Mouse (Mus musculus) layer of hippocampus, postnatal 10 days (tissue): ENCODE data around the gene Cipc. TPM values are rescaled to one million over a fixed set of nuclear protein-coding genes. Genes with fewer than 3 reads are reported as not detected.
A peak's percentile ranks its signal among the peaks of the same experiment; 100 is the strongest.

Experiments used
- DNase-seq, 2 experiments: peaks; one replicate each; pipeline ENCODE4 v3.0.0; 2021; ENCODE audit warnings: low spot score in 2 of 2
- total RNA-seq, 2 experiments: library from RNA; stranded (reverse); gene quantifications; 2 replicates each; pipeline ENCODE4 v1.2.3; 2021

The Cipc gene
- total RNA-seq, 2 experiments from 2014 or later: 55.2 to 58.1 TPM

GRCm38 (mm10) chr12:86986562-86986961 lies 39.7 kb downstream of the Cipc start:
- DNase-seq: no peak

GRCm38 (mm10) chr12:86988227-86988626 lies 41.4 kb downstream of the Cipc start:
- DNase-seq: no peak

- no peak for DNase-seq
These were observed 42.5 kb downstream of the Cipc start for GRCm38 (mm10) chr12:86989378-86989777.

GRCm38 (mm10) chr12:86989890-86990754 lies 43.3 kb downstream of the Cipc start, which contains the start of gene Zdhhc22:
Gene Zdhhc22 (minus strand): TSS chr12:86990430.
- peak; percentile 55 to 67 for DNase-seq

GRCm38 (mm10) chr12:86990755-86991110 lies 43.9 kb downstream of the Cipc start:
- no peak for DNase-seq

GRCm38 (mm10) chr12:86994166-86994565 lies 47.3 kb downstream of the Cipc start:
- DNase-seq: no peak

GRCm38 (mm10) chr12:86994776-86995175 lies 47.9 kb downstream of the Cipc start:
- no peak for DNase-seq

- DNase-seq: no peak
These were observed 49.1 kb downstream of the Cipc start for GRCm38 (mm10) chr12:86995931-86996330.

GRCm38 (mm10) chr12:86998699-86999098 lies 51.9 kb downstream of the Cipc start:
- peak in 1 of 2 experiments; percentile 11 for DNase-seq

- peak in 1 of 2 experiments; percentile 13 for DNase-seq
These were observed 52.5 kb downstream of the Cipc start for GRCm38 (mm10) chr12:86999283-86999820.

- DNase-seq: peak in 1 of 2 experiments; percentile 17
These were observed 53.5 kb downstream of the Cipc start for GRCm38 (mm10) chr12:87000151-87000839.

- peak in 1 of 2 experiments; percentile 28 for DNase-seq
These were observed 54.0 kb downstream of the Cipc start for GRCm38 (mm10) chr12:87000840-87001176.

GRCm38 (mm10) chr12:87002209-87002608 lies 55.4 kb downstream of the Cipc start:
- DNase-seq: peak in 1 of 2 experiments; percentile 20

GRCm38 (mm10) chr12:87002815-87003214 lies 56.0 kb downstream of the Cipc start:
- peak in 1 of 2 experiments; percentile 8 for DNase-seq

GRCm38 (mm10) chr12:87003606-87004005 lies 56.8 kb downstream of the Cipc start:
- no peak for DNase-seq

- DNase-seq: peak in 1 of 2 experiments; percentile 11
These were observed 57.8 kb downstream of the Cipc start for GRCm38 (mm10) chr12:87004596-87004995.

Other genes with a start within 250 kb of the Cipc start
- 1 to 10 TPM; 7.3 to 9.0 TPM for gene Angel1, start 220.6 kb upstream of the Cipc start, total RNA-seq
- gene Lrrc74a, start 212.7 kb upstream of the Cipc start, total RNA-seq: not detected
- gene Irf2bpl, start 62.2 kb upstream of the Cipc start, total RNA-seq: 10 to 100 TPM; 77.9 to 81.5 TPM
- gene Zdhhc22, start 43.4 kb downstream of the Cipc start, total RNA-seq: 10 to 100 TPM; 14.0 to 16.8 TPM
- gene Tmem63c, start 74.3 kb downstream of the Cipc start, total RNA-seq: 10 to 100 TPM; 28.4 to 28.8 TPM
- 1 to 10 TPM; 2.9 to 3.7 TPM for gene Ngb, start 155.5 kb downstream of the Cipc start, total RNA-seq
- gene Gstz1, start 200.1 kb downstream of the Cipc start, total RNA-seq: 10 to 100 TPM; 53.2 to 54.2 TPM
- gene Pomt2, start 200.9 kb downstream of the Cipc start, total RNA-seq: 10 to 100 TPM; 20.1 to 20.3 TPM